Mouse (Mus musculus): Measurements from ENCODE around the gene Pkn1. TPM values are rescaled to one million over a fixed set of nuclear protein-coding genes. Genes with fewer than 3 reads are reported as not detected.

Pkn1 gene
- total and polyA plus RNA-seq, 3 experiments: 89.4 to 153 (median 104) TPM

- Histone ChIP-seq H3K4me1 (ENCODE audit: insufficient read depth, low read depth, low read length) (peaks cover 8% of the 10 kb centered on the region), H3K9me3 (replicated peaks) (no peaks in the 10 kb centered on the region), H3K4me3 (ENCODE audit: low read depth, low read length) (no peak overlapping the region), H3K36me3 (replicated peaks) (peaks cover 99% of the 10 kb centered on the region), H3K27me3 (ENCODE audit: insufficient read depth, low read length) (no peaks in the 10 kb centered on the region)
- DNase-seq (ENCODE audit: low spot score) (no peak), ATAC-seq (ENCODE audit: extremely low read depth, insufficient number of reproducible peaks, low FRiP score, poor library complexity, severe bottlenecking) (no peak)
- TF ChIP-seq GATA2 (IDR thresholded peaks at IDR 0.05; ENCODE audit: borderline replicate concordance, low read depth, low read length): no peak
- TF ChIP-seq POLR2AphosphoS5 (IDR thresholded peaks at IDR 0.05; ENCODE audit: insufficient replicate concordance, low read depth, low read length): no peak
- no peak for TF ChIP-seq CTCF (IDR thresholded peaks at IDR 0.05; ENCODE audit: low read depth, low read length)
- TF ChIP-seq GATA1 (IDR thresholded peaks at IDR 0.05; ENCODE audit: borderline replicate concordance, low read length): no peak
Observed at GRCm38 (mm10) chr8:83680603-83681002, 18.4 kb downstream of the Pkn1 start.

DNA sequence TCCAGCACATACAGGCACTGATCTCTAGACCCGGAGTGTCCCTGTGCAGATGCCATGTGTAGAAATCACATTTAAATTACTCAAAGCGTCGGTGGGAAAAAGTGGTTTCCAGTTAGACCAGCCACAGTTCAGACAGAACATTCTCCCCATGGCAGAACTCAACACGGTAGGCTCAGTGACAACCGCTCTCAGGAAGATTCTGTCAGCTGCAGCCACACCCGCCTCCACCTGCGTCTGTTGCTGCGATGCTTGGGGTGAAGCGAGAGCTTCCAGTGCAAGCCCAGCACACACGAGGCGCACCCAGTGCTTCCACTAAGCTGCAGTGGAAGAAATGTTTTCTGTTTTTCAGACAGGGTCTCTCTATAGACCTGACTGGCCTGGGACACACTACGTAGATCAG lies 19.1 kb downstream of the Pkn1 start:
- Histone ChIP-seq H3K4me1 (ENCODE audit: insufficient read depth, low read depth, low read length) (peaks cover 8% of the 10 kb centered on the region), H3K36me3 (replicated peaks) (peaks cover 99% of the 10 kb centered on the region), H3K4me3 (ENCODE audit: low read depth, low read length) (no peak overlapping the region), H3K27me3 (ENCODE audit: insufficient read depth, low read length) (no peaks in the 10 kb centered on the region), H3K9me3 (replicated peaks) (no peaks in the 10 kb centered on the region)
- TF ChIP-seq CTCF (IDR thresholded peaks at IDR 0.05; ENCODE audit: low read depth, low read length) (no peak), GATA2 (IDR thresholded peaks at IDR 0.05; ENCODE audit: borderline replicate concordance, low read depth, low read length) (no peak), GATA1 (IDR thresholded peaks at IDR 0.05; ENCODE audit: borderline replicate concordance, low read length) (no peak), TAL1 (conservative IDR thresholded peaks at IDR 0.05; ENCODE audit: low read depth, low read length) (no peak), POLR2AphosphoS5 (IDR thresholded peaks at IDR 0.05; ENCODE audit: insufficient replicate concordance, low read depth, low read length) (no peak)
- DNase-seq (ENCODE audit: low spot score) (no peak), ATAC-seq (ENCODE audit: extremely low read depth, insufficient number of reproducible peaks, low FRiP score, poor library complexity, severe bottlenecking) (no peak)

DNA sequence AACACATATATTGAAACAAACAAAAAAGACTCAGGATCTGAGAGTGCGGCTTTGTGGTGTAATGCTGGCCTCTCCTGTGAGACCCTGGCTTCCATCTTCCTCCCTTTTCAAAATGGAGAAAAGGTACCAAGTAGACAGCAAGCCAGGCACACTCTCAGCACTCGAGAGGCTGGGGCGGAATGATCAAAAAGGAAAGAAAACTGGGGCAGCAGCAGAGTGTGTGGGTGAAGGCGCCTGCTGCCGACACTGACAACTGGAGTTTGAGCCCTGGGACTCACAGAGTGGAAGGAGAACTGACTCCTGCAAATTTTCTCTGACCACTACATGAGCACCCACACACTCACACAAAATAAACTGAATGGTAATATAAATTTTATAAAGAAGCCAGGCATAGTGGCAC lies 24.5 kb downstream of the Pkn1 start:
- TF ChIP-seq GATA2 (IDR thresholded peaks at IDR 0.05; ENCODE audit: borderline replicate concordance, low read depth, low read length) (no peak), POLR2AphosphoS5 (IDR thresholded peaks at IDR 0.05; ENCODE audit: insufficient replicate concordance, low read depth, low read length) (no peak), GATA1 (IDR thresholded peaks at IDR 0.05; ENCODE audit: borderline replicate concordance, low read length) (no peak), TAL1 (conservative IDR thresholded peaks at IDR 0.05; ENCODE audit: low read depth, low read length) (no peak), CTCF (IDR thresholded peaks at IDR 0.05; ENCODE audit: low read depth, low read length) (no peak)
- Histone ChIP-seq H3K36me3 (replicated peaks) (peaks cover 99% of the 10 kb centered on the region), H3K4me1 (ENCODE audit: insufficient read depth, low read depth, low read length) (no peaks in the 10 kb centered on the region), H3K9me3 (replicated peaks) (no peaks in the 10 kb centered on the region), H3K4me3 (ENCODE audit: low read depth, low read length) (no peak overlapping the region), H3K27me3 (ENCODE audit: insufficient read depth, low read length) (no peaks in the 10 kb centered on the region)
- no peak for ATAC-seq (ENCODE audit: extremely low read depth, insufficient number of reproducible peaks, low FRiP score, poor library complexity, severe bottlenecking)
- no peak for DNase-seq (ENCODE audit: low spot score)

GRCm38 (mm10) chr8:83672936-83673335 lies 26.0 kb downstream of the Pkn1 start:
- peaks cover 11% of the 10 kb centered on the region for H3K9me3 ChIP-seq (replicated peaks)
- no peak overlapping the region for H3K4me3 ChIP-seq (ENCODE audit: low read depth, low read length)
- TF ChIP-seq GATA1 (IDR thresholded peaks at IDR 0.05; ENCODE audit: borderline replicate concordance, low read length) (no peak), POLR2AphosphoS5 (IDR thresholded peaks at IDR 0.05; ENCODE audit: insufficient replicate concordance, low read depth, low read length) (no peak), CTCF (IDR thresholded peaks at IDR 0.05; ENCODE audit: low read depth, low read length) (no peak), GATA2 (IDR thresholded peaks at IDR 0.05; ENCODE audit: borderline replicate concordance, low read depth, low read length) (no peak), TAL1 (conservative IDR thresholded peaks at IDR 0.05; ENCODE audit: low read depth, low read length) (no peak)
- H3K4me1 ChIP-seq (ENCODE audit: insufficient read depth, low read depth, low read length): peaks cover 2% of the 10 kb centered on the region; the same call in 1 of the 2 replicates
- peaks cover 99% of the 10 kb centered on the region for H3K36me3 ChIP-seq (replicated peaks)
- no peak for DNase-seq (ENCODE audit: low spot score)
- ATAC-seq (ENCODE audit: extremely low read depth, insufficient number of reproducible peaks, low FRiP score, poor library complexity, severe bottlenecking): no peak
- H3K27me3 ChIP-seq (ENCODE audit: insufficient read depth, low read length): no peaks in the 10 kb centered on the region; the same call in 1 of the 2 replicates

- Histone ChIP-seq H3K9me3 (replicated peaks) (peaks cover 13% of the 10 kb centered on the region), H3K27me3 (ENCODE audit: insufficient read depth, low read length) (no peaks in the 10 kb centered on the region; the same call in 1 of the 2 replicates), H3K36me3 (replicated peaks) (peaks cover 81% of the 10 kb centered on the region), H3K4me3 (ENCODE audit: low read depth, low read length) (no peak overlapping the region), H3K4me1 (ENCODE audit: insufficient read depth, low read depth, low read length) (peaks cover 15% of the 10 kb centered on the region)
- no peak for DNase-seq (ENCODE audit: low spot score)
- TF ChIP-seq GATA2 (IDR thresholded peaks at IDR 0.05; ENCODE audit: borderline replicate concordance, low read depth, low read length) (no peak), POLR2AphosphoS5 (IDR thresholded peaks at IDR 0.05; ENCODE audit: insufficient replicate concordance, low read depth, low read length) (no peak), CTCF (IDR thresholded peaks at IDR 0.05; ENCODE audit: low read depth, low read length) (no peak), GATA1 (IDR thresholded peaks at IDR 0.05; ENCODE audit: borderline replicate concordance, low read length) (no peak), TAL1 (conservative IDR thresholded peaks at IDR 0.05; ENCODE audit: low read depth, low read length) (no peak)
- no peak for ATAC-seq (ENCODE audit: extremely low read depth, insufficient number of reproducible peaks, low FRiP score, poor library complexity, severe bottlenecking)
Observed at GRCm38 (mm10) chr8:83669013-83669412, 30.0 kb downstream of the Pkn1 start.

GRCm38 (mm10) chr8:83668010-83668916 lies 30.7 kb downstream of the Pkn1 start:
- ATAC-seq (ENCODE audit: extremely low read depth, insufficient number of reproducible peaks, low FRiP score, poor library complexity, severe bottlenecking): no peak
- no peak for DNase-seq (ENCODE audit: low spot score)
- peaks cover 81% of the 10 kb centered on the region for H3K36me3 ChIP-seq (replicated peaks)

More at GRCm38 (mm10) chr8:83668010-83668916, 30.7 kb downstream of the Pkn1 start:
- peaks cover 15% of the 10 kb centered on the region for H3K4me1 ChIP-seq (ENCODE audit: insufficient read depth, low read depth, low read length)
- no peaks in the 10 kb centered on the region; the same call in 1 of the 2 replicates for H3K27me3 ChIP-seq (ENCODE audit: insufficient read depth, low read length)
- no peak for TF ChIP-seq CTCF (IDR thresholded peaks at IDR 0.05; ENCODE audit: low read depth, low read length)
- no peak for TF ChIP-seq GATA2 (IDR thresholded peaks at IDR 0.05; ENCODE audit: borderline replicate concordance, low read depth, low read length)
- TF ChIP-seq POLR2AphosphoS5 (IDR thresholded peaks at IDR 0.05; ENCODE audit: insufficient replicate concordance, low read depth, low read length): no peak
- TF ChIP-seq TAL1 (conservative IDR thresholded peaks at IDR 0.05; ENCODE audit: low read depth, low read length): no peak
- no peak for TF ChIP-seq GATA1 (IDR thresholded peaks at IDR 0.05; ENCODE audit: borderline replicate concordance, low read length)
- H3K9me3 ChIP-seq (replicated peaks): peaks cover 13% of the 10 kb centered on the region
- peak overlapping the region; percentile 13 for H3K4me3 ChIP-seq (ENCODE audit: low read depth, low read length)
